Mouse (Mus musculus): Measurements from ENCODE around the gene 4930444G20Rik.

GRCm38 (mm10) chr10:22034303-22034702 lies 33.6 kb downstream of the 4930444G20Rik start:
- peak; percentile 65 for TF ChIP-seq CTCF (IDR thresholded peaks at IDR 0.05; ENCODE audit: low read depth)
- TF ChIP-seq EP300 (optimal IDR thresholded peaks at IDR 0.05) = no peak
